Mouse (Mus musculus) liver, embryonic 14.5 days (tissue): ENCODE data around the gene Pkd1l3.

ENCODE experiments used
- CTCF ChIP-seq: IDR thresholded peaks from 2 replicates; pipeline ENCODE4 v1.5.1; 2016; ENCODE audit warnings: antibody characterized with exemption, low read depth, control low read depth
- EP300 ChIP-seq: IDR thresholded peaks from 2 replicates; pipeline ENCODE4 v1.6.1; 2016; ENCODE audit warnings: antibody characterized with exemption, low read depth

- TF ChIP-seq CTCF (no peak), EP300 (no peak)
Observed at GRCm38 (mm10) chr8:109586972-109587504, 27.3 kb upstream of the Pkd1l3 start.
